Mouse (Mus musculus) forelimb bud, embryonic 11.5 days (tissue): ENCODE measurements around the gene Otulin.

ENCODE experiments used
- DNase-seq: peaks from one replicate; pipeline ENCODE4 v3.0.0-alpha.2; 2012; ENCODE audit warnings: low read depth, low spot score

Gene Otulin

DNA sequence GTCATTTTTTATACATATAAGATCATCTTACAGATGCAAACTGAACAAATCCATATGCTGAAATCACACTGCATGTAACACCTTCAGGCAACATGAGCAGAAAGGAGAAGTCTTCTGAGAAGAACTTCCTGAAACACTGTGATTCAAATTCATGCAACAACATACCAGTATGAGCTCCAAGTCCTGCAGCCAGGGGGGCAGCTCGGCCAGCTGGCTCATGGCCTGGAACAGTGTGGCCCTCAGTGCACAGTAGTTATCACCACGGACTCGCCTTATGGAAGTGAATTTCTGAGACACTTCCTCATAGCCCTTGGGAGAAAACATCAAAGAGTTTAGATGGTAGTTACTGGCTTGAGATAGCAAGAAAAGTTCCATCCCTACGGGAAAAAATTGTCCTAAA, 14.3 kb downstream of the Otulin start:
- DNase-seq = no peak

DNA sequence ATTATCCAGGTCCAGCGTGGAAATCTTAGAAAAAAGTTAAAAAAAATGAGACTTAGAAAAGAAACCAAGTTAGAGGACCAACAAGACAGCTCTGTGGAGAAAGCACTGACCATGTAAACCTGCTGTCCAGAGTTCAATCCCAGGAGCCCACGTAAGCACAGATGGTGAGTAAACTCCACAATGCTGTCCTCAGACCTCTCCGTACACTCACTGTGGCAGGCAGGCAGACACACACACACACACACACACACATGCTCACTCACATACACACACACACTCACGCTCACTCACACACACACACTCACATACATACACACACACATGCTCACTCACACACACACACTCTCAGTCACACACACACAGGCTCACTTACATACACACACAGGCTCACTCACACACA, 17.2 kb downstream of the Otulin start:
- DNase-seq = no peak

DNA sequence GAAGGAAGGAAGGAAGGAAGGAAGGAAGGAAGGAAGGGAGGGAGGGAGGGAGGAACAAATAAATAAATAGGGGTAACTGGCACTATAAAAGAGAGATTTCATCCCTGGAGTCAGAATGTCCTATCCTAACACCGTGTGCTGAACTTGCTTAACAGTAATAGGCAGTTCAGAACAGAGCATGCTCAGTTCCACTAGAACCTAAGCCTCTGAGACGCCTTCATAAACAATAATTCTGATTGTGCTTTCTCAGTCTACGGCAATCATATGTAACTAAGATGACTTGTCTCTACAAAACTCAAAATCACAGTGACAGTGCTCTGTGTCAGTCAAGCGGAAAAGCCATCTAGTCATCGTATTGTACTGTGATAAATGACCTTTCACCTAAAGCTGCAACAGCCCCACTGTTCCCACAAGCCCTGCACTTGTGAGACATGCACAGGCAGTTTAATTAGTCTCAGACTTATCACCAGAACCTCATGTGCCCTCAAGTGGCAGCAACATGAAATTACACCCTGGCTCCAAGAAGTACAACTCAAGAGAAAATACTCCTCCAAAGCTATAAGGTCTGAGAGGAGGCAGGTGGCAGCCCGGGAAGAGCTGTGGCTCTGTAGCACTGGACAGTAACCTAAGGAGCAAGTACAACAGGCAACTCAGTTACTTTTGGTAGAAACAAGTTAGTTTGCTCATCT, 17.8 kb downstream of the Otulin start:
- peak; percentile 76 for DNase-seq

DNA sequence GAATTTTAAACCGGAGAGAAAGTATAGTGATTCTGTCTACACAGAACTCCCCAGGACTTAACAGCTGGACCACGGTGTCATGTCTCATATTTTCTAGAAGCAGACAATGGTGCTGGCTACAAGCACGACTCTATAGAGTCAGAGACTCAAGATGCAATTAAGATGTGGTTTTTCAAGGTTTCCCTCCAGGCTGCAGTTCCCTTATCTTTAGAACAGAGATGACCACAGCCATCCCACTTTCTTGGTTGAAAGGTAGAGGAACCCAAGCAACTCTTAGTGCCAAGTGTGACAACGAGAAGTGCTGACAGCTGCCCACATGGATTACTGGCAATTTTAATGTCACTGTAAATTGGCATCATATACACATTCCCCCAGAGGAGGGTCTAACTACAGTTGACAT, 20.9 kb downstream of the Otulin start:
- no peak for DNase-seq

DNA sequence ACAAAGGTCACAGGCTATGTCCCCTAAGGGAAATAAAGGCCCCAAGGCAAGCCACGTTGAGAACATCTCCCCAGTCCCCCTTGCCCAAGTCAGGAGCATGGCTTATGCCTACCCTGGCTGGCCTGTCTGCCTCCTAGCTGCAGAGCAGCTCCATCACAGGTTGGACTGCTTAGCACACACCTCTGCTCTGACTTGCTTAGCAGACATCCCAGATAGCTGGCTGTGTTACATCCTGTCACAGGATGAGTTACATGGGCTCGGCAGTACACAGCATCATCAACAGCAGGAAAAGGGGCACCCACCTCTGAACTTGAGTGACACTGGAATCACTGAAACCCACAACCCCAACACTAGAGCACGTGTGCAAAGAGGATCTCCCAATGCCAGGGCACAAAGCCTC, 25.2 kb downstream of the Otulin start:
- DNase-seq = no peak

DNA sequence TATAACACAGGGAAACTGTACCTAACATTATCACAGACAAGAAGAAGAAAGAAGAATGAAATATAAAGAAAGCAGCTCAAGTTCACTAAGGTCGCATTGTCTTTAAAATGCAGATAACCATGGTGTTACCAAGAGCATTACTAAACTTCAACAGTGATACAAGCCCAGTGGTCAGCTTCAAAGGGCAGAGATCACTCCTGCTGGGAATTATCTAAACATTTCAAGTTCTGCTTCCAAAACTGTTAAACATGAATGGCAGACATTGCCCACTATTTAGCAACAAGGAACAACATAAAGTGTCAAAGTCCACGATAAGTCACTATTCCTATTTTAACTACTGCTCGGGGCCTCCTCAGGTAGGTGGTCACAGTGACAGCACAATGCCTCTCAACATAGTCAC, 25.9 kb downstream of the Otulin start:
- no peak for DNase-seq

DNA sequence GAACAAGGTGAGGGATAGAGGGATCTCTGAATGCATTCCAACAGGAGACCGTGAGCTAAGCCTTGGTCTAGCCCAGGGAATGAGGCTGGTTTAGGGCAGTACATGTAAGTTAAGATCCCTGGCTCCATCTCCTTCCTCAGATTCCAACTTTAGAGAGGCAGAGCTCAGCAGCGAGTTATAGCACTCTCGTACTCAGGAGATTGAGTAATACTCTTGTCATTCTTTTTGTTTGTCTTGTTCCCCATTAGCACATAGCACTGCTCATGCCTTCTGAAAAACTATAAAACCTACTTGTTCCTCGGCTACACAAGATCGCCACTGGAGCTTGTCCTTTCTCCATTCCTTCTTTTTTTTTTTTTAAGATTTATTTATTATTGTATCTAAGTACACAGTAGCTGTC, 30.0 kb downstream of the Otulin start:
- DNase-seq = no peak

DNA sequence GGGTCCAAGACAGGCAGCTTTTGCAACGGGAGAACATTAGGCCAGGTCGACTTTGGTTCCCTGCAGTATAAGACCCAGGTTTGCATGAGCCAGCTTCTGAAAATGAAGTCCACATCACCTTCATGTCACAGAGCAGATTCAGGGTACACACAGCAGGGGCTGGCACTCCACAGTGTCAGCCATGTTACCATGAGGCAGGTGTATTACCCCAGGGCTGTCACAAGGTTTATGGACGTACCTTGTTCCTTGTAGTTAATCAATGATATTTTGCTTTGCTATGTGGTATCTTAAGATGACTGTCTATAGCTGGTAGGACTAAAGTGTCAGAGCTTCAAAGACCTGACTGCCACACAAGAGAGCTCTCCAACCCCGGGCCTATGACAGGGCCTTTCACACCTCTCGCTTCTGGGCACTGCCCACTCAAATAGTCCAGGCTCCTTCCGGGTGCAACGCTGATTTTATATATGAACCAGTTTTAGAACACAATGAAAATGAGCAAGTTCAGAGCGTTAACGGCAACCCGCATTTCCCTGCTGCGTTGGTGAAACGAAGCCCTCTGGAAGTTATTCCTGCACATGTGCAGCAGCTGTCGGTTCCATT, 31.6 kb downstream of the Otulin start:
- no peak for DNase-seq

DNA sequence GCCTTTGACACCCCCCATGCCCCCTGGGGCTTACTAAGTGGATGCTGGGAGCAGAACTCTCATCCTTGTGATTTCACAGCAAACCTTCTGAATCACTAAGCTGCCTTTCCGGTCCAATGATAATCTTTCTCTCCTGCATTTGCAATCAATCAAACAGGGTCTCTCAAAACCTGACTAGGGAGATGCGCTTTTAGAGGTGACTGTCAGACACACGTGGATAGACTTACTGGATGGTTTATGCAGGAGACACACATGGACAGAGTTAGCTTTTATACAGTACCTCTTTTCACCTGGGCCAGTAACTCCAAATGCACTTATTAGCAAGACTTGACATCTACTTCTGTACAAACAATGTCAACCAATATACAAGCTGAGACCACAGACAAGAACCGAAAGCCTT, 33.0 kb downstream of the Otulin start:
- DNase-seq = no peak

DNA sequence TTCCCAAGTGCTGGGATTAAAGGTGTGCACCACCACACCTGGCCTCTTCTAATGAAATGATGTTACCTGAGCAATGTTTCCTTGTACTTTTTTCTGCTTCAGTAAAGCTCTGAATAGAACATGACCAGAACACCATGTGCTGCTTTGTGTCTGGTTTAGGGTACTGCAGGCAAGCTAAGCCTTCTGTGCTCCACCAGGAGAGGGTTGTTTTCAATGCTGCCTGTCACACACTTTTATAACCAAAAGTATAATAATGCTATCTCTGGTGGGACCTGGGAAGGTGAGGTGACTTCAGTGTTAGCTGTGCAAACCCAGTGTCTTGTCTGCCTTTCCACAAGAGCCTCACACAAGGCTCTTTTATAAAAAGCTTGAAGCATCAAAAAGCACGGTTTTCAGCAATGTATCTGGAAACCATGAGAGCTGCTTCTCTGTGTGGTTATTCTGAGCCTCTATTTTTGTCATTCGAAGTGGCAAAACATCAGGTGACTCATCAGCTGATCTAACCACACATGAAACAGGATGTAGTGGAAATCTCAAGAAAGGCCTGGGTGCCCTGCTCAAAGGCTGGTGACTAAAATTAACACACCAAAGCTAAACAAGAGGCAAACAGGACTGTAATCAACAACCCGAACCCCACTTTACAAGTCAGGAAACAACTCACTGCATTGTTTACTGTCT, 33.9 kb downstream of the Otulin start:
- no peak for DNase-seq

DNA sequence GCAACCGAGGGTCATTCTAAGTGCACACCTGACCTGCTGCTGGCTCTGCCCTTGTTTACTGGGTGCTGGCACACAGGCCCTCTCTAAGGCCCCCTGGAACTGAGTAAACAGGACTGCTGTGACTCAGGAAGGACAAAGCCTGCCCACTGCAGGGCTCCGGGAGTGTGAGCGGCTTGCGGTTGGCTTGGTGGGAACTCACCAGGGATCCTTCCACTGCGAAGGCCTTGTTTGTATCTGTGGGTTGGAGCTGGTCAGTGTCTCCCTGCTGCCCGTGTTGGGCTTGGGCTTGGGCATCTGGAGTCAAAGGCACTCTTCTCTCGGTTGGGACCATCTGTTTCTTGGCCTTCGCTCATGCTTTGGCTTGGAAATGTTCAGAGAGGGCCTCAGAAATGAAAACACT, 34.9 kb downstream of the Otulin start:
- no peak for DNase-seq

DNA sequence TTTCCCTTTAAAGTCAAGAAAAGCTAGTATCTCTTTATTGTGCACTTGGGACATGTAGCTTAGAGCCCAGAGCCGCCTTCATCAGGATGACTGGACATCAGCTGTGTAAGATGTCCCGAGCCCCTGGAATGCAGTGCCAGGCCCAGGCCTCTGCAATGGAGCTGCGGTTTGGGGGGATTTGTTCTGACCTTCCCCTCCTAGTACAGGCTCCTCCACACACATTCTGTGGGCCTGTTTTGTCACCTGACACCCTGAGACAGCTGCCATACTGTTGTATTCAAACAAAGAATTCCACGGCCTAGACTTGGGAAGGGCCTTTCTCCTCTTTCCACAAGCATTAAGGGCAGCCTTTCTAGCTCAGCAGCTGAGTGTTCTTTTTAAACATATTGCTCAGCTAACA, 35.5 kb downstream of the Otulin start:
- DNase-seq = peak; percentile 33

DNA sequence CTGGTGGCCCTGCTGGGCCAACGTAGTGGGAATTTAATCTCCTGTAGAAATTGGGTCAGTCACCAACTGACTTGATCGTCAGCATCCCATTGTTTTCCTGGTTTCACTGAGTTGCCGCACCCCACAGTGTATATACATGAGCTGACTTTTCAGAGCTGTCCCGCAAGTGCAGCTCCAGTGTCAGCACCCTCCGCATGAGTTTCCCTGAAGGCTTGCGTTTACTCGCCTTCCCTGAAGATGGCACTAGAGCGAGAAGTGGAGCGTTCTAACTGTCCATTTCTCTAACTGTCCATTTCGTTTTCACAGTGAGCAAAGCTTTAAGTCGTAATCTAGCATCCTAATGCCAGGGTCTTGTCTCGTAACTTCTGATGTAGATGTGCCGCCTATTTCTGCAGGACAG, 36.8 kb downstream of the Otulin start:
- no peak for DNase-seq

DNA sequence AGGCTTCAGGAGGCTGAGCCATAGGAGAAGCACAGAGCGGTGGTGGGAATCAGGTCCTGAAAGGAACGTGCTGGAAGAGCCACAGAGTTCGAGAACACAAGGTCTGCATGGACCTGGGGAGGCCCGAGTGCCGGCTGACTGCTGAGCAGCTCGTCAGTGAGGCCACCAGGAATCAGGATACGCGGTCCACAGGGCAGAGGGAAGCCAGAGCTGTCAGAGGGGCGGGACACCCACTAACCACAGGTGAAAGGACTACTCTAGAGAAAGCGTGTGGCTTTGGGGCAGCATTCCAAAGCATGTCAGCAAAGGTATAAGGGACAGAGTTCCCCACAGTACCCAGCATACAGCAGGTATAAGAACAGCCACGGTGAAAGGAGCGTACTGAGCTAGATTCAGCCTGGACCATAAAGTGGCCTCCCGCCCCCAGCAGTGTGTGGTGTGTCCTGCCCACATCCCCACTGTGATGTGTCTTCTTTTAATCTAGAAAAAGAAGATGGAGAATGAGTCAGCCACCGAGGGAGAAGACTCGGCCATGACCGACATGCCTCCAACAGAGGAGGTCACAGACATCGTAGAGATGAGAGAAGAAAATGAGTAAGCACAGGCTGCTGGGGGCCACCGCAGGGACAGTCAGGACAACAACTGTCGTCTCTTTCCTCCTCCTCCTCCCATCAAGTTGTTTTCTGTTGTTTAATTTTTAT, 37.7 kb downstream of the Otulin start:
- no peak for DNase-seq

DNA sequence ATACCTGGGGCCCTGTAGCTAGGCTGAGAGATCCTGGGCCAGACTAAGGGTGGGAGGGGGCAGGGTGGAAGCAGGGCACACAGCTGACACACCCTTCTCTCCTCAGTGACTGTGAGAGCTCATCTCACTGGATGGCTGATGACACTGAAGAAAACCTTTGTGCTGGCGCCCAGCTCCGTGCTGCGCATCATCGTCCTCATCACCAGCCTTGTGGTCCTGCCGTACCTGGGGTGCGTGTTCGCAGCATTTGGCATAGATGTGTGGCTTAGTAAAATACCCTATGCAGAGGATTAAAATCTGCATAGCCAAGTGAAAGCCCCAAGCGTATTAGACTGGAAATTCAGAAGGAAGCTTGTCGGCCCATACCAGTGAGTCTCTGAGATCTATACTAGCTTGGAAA, 39.7 kb downstream of the Otulin start:
- no peak for DNase-seq

DNA sequence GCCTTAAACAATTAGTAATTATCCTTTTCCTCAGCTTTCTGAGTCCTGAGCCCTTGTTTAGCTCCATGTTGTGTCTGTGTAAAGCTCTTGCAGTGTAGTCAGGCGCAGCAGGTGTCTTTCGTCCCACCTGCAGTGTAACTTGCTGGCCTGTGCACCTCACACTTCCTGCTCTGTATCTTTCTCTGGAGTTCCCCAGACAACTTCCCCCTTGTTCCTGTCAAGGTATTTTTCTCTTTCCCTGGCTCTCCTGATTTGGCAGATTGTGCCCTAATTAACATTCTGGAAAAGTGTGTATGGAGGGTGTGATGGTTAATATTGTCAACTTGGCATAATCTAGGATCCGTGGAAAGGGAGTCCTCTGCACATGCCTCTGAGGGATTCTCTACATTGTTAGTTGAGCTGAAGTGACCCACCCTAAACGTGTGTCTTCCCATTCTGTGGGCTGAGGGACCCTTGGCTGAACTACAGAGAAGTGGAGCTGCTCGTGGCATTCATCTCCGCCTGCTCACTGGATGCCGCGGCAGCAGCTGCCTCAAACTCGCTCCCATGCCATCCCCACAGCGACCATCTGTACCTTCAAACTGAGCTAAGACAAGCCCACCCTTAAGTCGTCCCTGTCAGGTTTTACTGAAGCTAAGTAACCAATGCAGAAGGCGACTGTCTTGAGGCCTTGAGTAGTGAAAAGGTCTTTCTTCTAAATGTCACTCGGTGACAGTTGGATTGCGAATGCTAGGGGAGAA, 42.2 kb downstream of the Otulin start:
- DNase-seq = no peak

DNA sequence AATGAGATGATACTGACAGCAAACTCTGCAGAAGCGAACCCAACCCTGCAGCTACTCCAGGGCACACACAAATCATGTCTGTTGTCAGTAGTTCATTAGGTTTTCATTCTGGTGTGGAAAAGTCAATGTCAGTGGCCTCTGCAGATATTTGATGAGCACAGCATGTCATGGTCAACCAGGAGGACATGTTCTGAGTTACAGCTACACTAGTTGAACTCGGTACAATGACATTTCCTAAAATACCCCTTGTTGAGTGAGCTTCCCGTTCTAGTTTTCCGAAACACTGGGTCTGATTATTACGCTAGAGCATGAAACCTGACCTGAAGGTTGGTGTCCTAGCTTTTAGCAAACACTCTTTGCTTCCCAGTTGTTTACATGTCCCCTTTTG, 44.4 kb downstream of the Otulin start:
- DNase-seq = no peak

DNA sequence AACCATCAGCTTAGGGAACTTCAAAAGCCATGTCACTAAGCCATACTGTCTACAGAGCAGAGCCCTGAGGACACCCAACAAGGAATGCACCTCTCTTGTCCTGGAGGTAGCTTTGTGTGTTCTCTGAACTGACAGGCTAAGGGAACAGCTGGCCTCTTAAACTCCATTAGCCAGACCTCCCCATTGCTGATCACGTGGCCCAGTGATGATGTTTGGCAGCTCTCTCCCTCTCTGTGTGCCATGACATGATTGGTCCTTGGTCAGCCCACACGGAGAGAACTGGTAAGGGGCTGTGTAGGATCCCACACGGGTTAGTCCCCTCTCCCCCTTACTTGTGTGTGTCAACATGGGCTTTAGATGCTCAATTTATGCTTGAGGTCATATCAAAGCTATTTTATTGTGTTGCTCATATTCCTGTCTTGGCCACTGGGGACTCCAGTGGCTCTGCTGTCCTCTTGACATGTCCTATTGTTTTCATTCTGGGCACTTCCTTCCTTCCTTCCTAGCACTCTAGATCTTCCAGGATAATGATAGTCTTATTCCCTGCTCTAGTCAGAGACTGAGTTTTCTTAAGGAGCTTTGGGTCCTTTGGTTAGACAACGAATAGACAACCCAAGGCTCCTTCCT, 44.9 kb downstream of the Otulin start:
- DNase-seq = no peak

DNA sequence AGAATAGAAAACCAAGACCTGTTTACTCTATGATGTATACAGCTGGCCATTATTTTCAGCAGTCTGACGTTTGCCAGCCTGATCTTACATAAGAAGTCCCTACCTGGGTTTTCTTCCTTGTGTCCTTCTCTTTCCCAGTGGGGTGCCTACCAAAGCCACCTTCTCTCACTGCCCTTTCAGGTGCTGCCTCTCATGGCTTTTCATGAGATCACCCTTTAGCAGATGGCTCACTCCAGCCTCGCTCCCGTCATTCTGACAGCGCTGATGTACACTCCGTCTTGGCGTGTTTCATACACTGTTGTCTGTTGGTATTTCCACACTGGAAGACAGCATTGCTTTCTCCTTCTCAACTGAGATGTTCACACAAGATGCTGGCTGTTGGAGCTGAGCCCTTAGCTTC, 46.9 kb downstream of the Otulin start:
- no peak for DNase-seq

DNA sequence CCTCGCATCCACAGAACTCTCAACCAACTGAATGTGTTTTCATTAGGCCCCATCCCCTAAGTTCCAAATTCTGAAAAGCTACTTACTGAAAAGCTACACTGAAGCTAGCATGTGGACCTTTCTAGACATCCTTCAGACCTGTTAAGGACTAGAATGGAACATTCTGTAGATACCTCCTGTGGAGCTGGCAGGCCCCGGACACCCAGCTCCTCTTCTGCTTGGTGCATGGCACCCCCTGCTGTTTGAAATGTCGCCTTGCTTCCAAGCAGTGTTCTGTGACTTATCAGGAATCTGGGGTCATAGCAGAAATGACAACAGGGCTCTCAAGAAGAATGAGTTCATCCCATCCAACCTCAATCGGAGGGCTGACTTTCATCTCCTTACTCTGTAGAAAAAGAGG, 47.5 kb downstream of the Otulin start:
- no peak for DNase-seq

DNA sequence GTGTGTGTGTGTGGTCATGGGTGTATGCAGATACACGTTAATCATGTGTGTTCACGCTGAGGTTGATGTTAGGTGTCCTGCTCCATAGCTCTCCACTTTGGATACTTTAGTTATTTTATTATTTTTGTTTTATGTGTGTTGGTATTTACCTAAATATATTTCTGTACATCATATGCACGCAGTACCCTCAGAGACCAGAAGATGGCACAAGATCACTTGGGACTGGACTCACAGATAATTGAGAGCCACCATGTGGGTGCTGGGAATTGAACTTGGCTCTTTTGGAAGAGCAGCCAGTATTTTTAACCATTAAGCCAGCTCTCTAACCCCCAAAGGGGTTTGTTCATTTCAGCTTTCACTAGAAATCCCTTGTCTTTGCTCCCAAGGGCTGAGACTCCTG, 48.1 kb downstream of the Otulin start:
- DNase-seq = no peak

DNA sequence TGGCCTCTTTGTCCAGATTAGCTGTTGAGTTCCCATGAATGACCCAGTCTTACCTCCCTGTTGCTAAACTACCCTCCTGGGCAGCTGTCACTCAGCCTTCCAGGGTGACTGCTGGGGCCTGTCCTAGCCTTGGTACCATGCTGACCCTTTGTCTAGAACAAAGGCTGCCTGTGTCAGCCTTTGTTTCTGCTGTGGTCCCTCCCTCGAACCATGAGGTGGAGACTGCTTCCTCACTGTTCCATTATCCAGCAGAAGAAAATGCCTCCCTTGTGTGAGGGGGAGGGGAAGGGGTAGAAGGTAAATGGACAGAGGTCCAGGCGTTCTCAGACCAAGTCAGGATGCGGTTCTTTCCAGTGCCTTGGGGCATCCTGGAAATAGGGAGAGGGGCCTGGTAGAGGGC, 48.9 kb downstream of the Otulin start:
- no peak for DNase-seq
